Mouse (Mus musculus) C2C12 (cell line): ENCODE results near the gene Gm14190. TPM values are rescaled to one million over a fixed set of nuclear protein-coding genes. Genes with fewer than 3 reads are reported as not detected.
"Not testable (repeated sequence)": the region's sequence is repeated elsewhere in the genome, so short reads cannot be mapped to it uniquely, and the experiment has no call there.

Experiments used
- H3K27me3 ChIP-seq: one replicate; pipeline ENCODE4 v1.6.1; 2011; ENCODE audit not compliant: control insufficient read depth, insufficient read depth, insufficient read length
- H3K36me3 ChIP-seq: one replicate; pipeline ENCODE4 v1.6.1; 2011; ENCODE audit not compliant: control insufficient read depth, insufficient read depth
- H3K4me3 ChIP-seq: one replicate; pipeline ENCODE4 v1.5.1; 2011; ENCODE audit warnings: mild to moderate bottlenecking, control low read depth; ENCODE audit not compliant: poor library complexity, insufficient read depth, severe bottlenecking
- H3K79me2 ChIP-seq: one replicate; pipeline ENCODE4 v1.6.1; 2011; ENCODE audit not compliant: control insufficient read depth, insufficient read depth
- H3K79me3 ChIP-seq: one replicate; pipeline ENCODE4 v1.6.1; 2011; ENCODE audit warnings: low read depth, control low read depth
- H3ac ChIP-seq: one replicate; pipeline ENCODE3; 2011; ENCODE audit warnings: low read depth; ENCODE audit not compliant: control insufficient read depth, insufficient read length
- CEBPB ChIP-seq: IDR thresholded peaks from one replicate; pipeline ENCODE4 v1.6.1; 2011; ENCODE audit warnings: low read depth, mild to moderate bottlenecking, control low read depth, moderate library complexity
- CTCF ChIP-seq: IDR thresholded peaks from one replicate; pipeline ENCODE4 v1.5.1; 2011; ENCODE audit not compliant: control insufficient read depth, insufficient read depth, insufficient read length
- FOSL1 ChIP-seq: IDR thresholded peaks from one replicate; pipeline ENCODE4 v1.8.0; 2011; ENCODE audit warnings: mild to moderate bottlenecking, low read length; ENCODE audit not compliant: poor library complexity, insufficient read depth, severe bottlenecking
- MAX ChIP-seq: IDR thresholded peaks from one replicate; pipeline ENCODE4 v1.6.1; 2011; ENCODE audit warnings: mild to moderate bottlenecking, control low read depth
- MYOD1 ChIP-seq: IDR thresholded peaks from one replicate; pipeline ENCODE4 v1.6.1; 2011; ENCODE audit warnings: low read depth; ENCODE audit not compliant: control insufficient read depth, insufficient read length
- MYOG ChIP-seq: IDR thresholded peaks from one replicate; pipeline ENCODE4 v1.6.1; 2011; ENCODE audit not compliant: control insufficient read depth, insufficient read length; ENCODE audit errors: extremely low read depth
- USF1 ChIP-seq: IDR thresholded peaks from one replicate; pipeline ENCODE4 v1.6.1; 2011; ENCODE audit warnings: low read depth, mild to moderate bottlenecking, control low read depth, moderate library complexity
- long read RNA-seq, 2 experiments: library from polyadenylated mRNA; unstranded; transcript quantifications; one replicate each; pipeline ENCODE4 v2.0.0; 2019 to 2020
- polyA plus RNA-seq: library from polyadenylated mRNA; unstranded; fragments of >200 nt; fragmentation: generic; extraction: Trizol; gene quantifications from one replicate; pipeline ENCODE4 v1.2.1, GENCODE M21; 2012; ENCODE audit warnings: missing spikeins

The Gm14190 gene
- not detected for polyA plus RNA-seq
- long read RNA-seq, experiment 1 = 0 reads
- long read RNA-seq, experiment 2 = 0 reads

- Histone ChIP-seq H3K79me2 (no peaks in the 10 kb centered on the region), H3K36me3 (no peaks in the 10 kb centered on the region), H3K79me3 (no peaks in the 10 kb centered on the region), H3K4me3 (no peak within 1 kb of the TSS), H3K27me3 (peaks cover 3% of the 10 kb centered on the region), H3ac (no peak within 1 kb of the TSS)
- TF ChIP-seq FOSL1 (no peak), CEBPB (no peak)
Measured at GRCm38 (mm10) chr11:99690463-99690862, at the start of gene Gm14190. Gene Gm14190, minus strand, starts transcription at chr11:99690740.

GRCm38 (mm10) chr11:99734190-99734589, 43.6 kb upstream of the Gm14190 start, which contains the start of gene Gm14180:
Gene Gm14180, minus strand, starts transcription at chr11:99734290.
- H3K79me3 ChIP-seq = no peaks in the 10 kb centered on the region
- no peak within 1 kb of the TSS for H3K4me3 ChIP-seq
- no peaks in the 10 kb centered on the region for H3K36me3 ChIP-seq
- H3K79me2 ChIP-seq = no peaks in the 10 kb centered on the region
- no peaks in the 10 kb centered on the region for H3K27me3 ChIP-seq
- no peak for TF ChIP-seq MYOD1
- no peak for TF ChIP-seq MYOG
- no peak for TF ChIP-seq CTCF
- no peak for TF ChIP-seq MAX
- TF ChIP-seq USF1 = no peak
- no peak within 1 kb of the TSS for H3ac ChIP-seq

GRCm38 (mm10) chr11:99724061-99724460, 33.5 kb upstream of the Gm14190 start:
- TF ChIP-seq CTCF (no peak), MYOD1 (no peak), FOSL1 (no peak), USF1 (no peak), MAX (no peak), MYOG (no peak), CEBPB (no peak)
- Histone ChIP-seq H3K27me3 (no peaks in the 10 kb centered on the region), H3K79me3 (no peaks in the 10 kb centered on the region), H3K79me2 (no peaks in the 10 kb centered on the region), H3ac (no peak overlapping the region), H3K4me3 (no peak overlapping the region), H3K36me3 (no peaks in the 10 kb centered on the region)

- H3K79me2 ChIP-seq = no peaks in the 10 kb centered on the region
- H3K4me3 ChIP-seq = no peak overlapping the region
- TF ChIP-seq USF1 (no peak), CTCF (no peak), MYOG (no peak), FOSL1 (no peak), MAX (no peak), MYOD1 (no peak), CEBPB (no peak)
- no peaks in the 10 kb centered on the region for H3K79me3 ChIP-seq
- H3K36me3 ChIP-seq = no peaks in the 10 kb centered on the region
- no peak overlapping the region for H3ac ChIP-seq
- no peaks in the 10 kb centered on the region for H3K27me3 ChIP-seq
Measured at GRCm38 (mm10) chr11:99718759-99719158, 28.2 kb upstream of the Gm14190 start.

- not testable (repeated sequence) for H3K27me3 ChIP-seq, H3K4me3 ChIP-seq, H3ac ChIP-seq, H3K36me3 ChIP-seq, H3K79me3 ChIP-seq, H3K79me2 ChIP-seq
Measured at GRCm38 (mm10) chr11:99685235-99685634, 5.3 kb downstream of the Gm14190 start.

- TF ChIP-seq CEBPB = no peak
- no peak for TF ChIP-seq MYOG
- TF ChIP-seq USF1 = no peak
- no peak for TF ChIP-seq FOSL1
- Histone ChIP-seq H3K79me3 (no peaks in the 10 kb centered on the region), H3K27me3 (peaks cover 4% of the 10 kb centered on the region), H3ac (no peak overlapping the region), H3K36me3 (no peaks in the 10 kb centered on the region), H3K4me3 (no peak overlapping the region), H3K79me2 (no peaks in the 10 kb centered on the region)
Measured at GRCm38 (mm10) chr11:99683481-99683880, 7.1 kb downstream of the Gm14190 start.
